Mouse (Mus musculus) cortical plate, adult 2 months (tissue): ENCODE measurements around the gene Srd5a1. TPM values are rescaled to one million over a fixed set of nuclear protein-coding genes. Genes with fewer than 3 reads are reported as not detected.
A peak's percentile ranks its signal among the peaks of the same experiment; 100 is the strongest.

Source experiments
- H3K27ac ChIP-seq: fragments of 200-500 bp; 2 replicates; pipeline ENCODE4 v1.5.1; 2012; ENCODE audit warnings: low read length, control low read depth, inconsistent platforms; ENCODE audit not compliant: insufficient read depth
- H3K4me1 ChIP-seq: fragments of 200-500 bp; 2 replicates; pipeline ENCODE4 v1.6.1; 2011; ENCODE audit warnings: low read length; ENCODE audit not compliant: control insufficient read depth, insufficient read depth
- H3K4me3 ChIP-seq: fragments of 200-500 bp; 2 replicates; pipeline ENCODE4 v1.5.1; 2011; ENCODE audit warnings: mild to moderate bottlenecking, low read length, control low read depth; ENCODE audit not compliant: insufficient read depth
- CTCF ChIP-seq: fragments of 200-500 bp; IDR thresholded peaks from 2 replicates; pipeline ENCODE4 v1.5.1; 2011; ENCODE audit warnings: mild to moderate bottlenecking, control low read depth, low read length; ENCODE audit not compliant: insufficient read depth; ENCODE audit errors: extremely low read depth
- POLR2A ChIP-seq: fragments of 200-500 bp; IDR thresholded peaks from 2 replicates; pipeline ENCODE4 v1.6.1; 2011; ENCODE audit warnings: mild to moderate bottlenecking, low read length, control low read depth; ENCODE audit not compliant: insufficient read depth; ENCODE audit errors: extremely low read depth
- polyA plus RNA-seq: library from polyadenylated mRNA; depleted of rRNA; stranded (reverse); fragments of >200 nt; gene quantifications from 2 replicates; pipeline ENCODE4 v1.2.3, GENCODE M21; 2012

Srd5a1 gene
- polyA plus RNA-seq, 1 experiment = 14.7 TPM

GRCm38 (mm10) chr13:69547488-69548180, 63.6 kb downstream of the Srd5a1 start:
- H3K27ac ChIP-seq = no peak overlapping the region
- peaks cover under 1% of the 10 kb centered on the region; the same call in 1 of the 2 replicates for H3K4me1 ChIP-seq
- TF ChIP-seq POLR2A (no peak), CTCF (no peak)
- no peak overlapping the region for H3K4me3 ChIP-seq

GRCm38 (mm10) chr13:69545019-69545418, 66.2 kb downstream of the Srd5a1 start:
- no peak for TF ChIP-seq POLR2A
- TF ChIP-seq CTCF = 0 out of 2 replicates have a peak, but pooled peaks have one; percentile 30
- no peak overlapping the region for H3K4me3 ChIP-seq
- peaks cover 5% of the 10 kb centered on the region; the same call in 1 of the 2 replicates for H3K4me1 ChIP-seq
- H3K27ac ChIP-seq = no peak overlapping the region

- H3K4me1 ChIP-seq = peaks cover 5% of the 10 kb centered on the region; the same call in 1 of the 2 replicates
- no peak overlapping the region for H3K27ac ChIP-seq
Measured at GRCm38 (mm10) chr13:69543595-69543994, 67.6 kb downstream of the Srd5a1 start.

GRCm38 (mm10) chr13:69542571-69543352, 68.5 kb downstream of the Srd5a1 start:
- H3K4me1 ChIP-seq = peaks cover 5% of the 10 kb centered on the region; the same call in 1 of the 2 replicates
- H3K27ac ChIP-seq = peak overlapping the region; percentile 24; the same call in 1 of the 2 replicates
- TF ChIP-seq POLR2A (no peak), CTCF (no peak)
- H3K4me3 ChIP-seq = no peak overlapping the region

More at GRCm38 (mm10) chr13:69543595-69543994, 67.6 kb downstream of the Srd5a1 start:
- H3K4me3 ChIP-seq = no peak overlapping the region
- TF ChIP-seq POLR2A (no peak), CTCF (no peak)

GRCm38 (mm10) chr13:69541776-69542175, 69.5 kb downstream of the Srd5a1 start:
- Histone ChIP-seq H3K27ac (no peak overlapping the region), H3K4me3 (no peak overlapping the region), H3K4me1 (peaks cover 5% of the 10 kb centered on the region; the same call in 1 of the 2 replicates)
- no peak for TF ChIP-seq CTCF
- TF ChIP-seq POLR2A = no peak

GRCm38 (mm10) chr13:69541209-69541608, 70.0 kb downstream of the Srd5a1 start:
- Histone ChIP-seq H3K27ac (no peak overlapping the region), H3K4me3 (no peak overlapping the region), H3K4me1 (peaks cover 5% of the 10 kb centered on the region; the same call in 1 of the 2 replicates)
- TF ChIP-seq POLR2A (no peak), CTCF (no peak)

GRCm38 (mm10) chr13:69538327-69538726, 72.9 kb downstream of the Srd5a1 start:
- TF ChIP-seq CTCF = no peak
- TF ChIP-seq POLR2A = no peak
- no peak overlapping the region for H3K27ac ChIP-seq
- H3K4me1 ChIP-seq = peaks cover 5% of the 10 kb centered on the region; the same call in 1 of the 2 replicates
- no peak overlapping the region for H3K4me3 ChIP-seq

GRCm38 (mm10) chr13:69537366-69537765, 73.9 kb downstream of the Srd5a1 start:
- Histone ChIP-seq H3K4me1 (peaks cover 2% of the 10 kb centered on the region; the same call in 1 of the 2 replicates), H3K27ac (no peak overlapping the region), H3K4me3 (no peak overlapping the region)
- TF ChIP-seq CTCF (no peak), POLR2A (no peak)

GRCm38 (mm10) chr13:69536021-69536420, 75.2 kb downstream of the Srd5a1 start:
- TF ChIP-seq POLR2A (no peak), CTCF (no peak)
- no peak overlapping the region for H3K27ac ChIP-seq
- 0 out of 2 replicates have a peak, but pooled peaks cover 5% of the 10 kb centered on the region for H3K4me1 ChIP-seq
- no peak overlapping the region for H3K4me3 ChIP-seq
